Mouse (Mus musculus): ENCODE measurements at regions not wholly inside any gene's neighbourhood (a gene's known extent, or its start where the extent isn't known, plus 50 kb on each side); places are given as distances from the start of the nearest gene placed in this dataset.

GRCm38 (mm10) chr2:43005686-43006085 lies 352.3 kb upstream of the Lrp1b start:
- Histone ChIP-seq H3K9ac (ENCODE audit: low read length) (no peak overlapping the region), H3K4me2 (ENCODE audit: low read length) (no peak overlapping the region), H3K9me3 (replicated peaks; ENCODE audit: control insufficient read depth, low read length) (no peaks in the 10 kb centered on the region), H3K36me3 (ENCODE audit: control insufficient read depth, insufficient read depth, low read length) (no peaks in the 10 kb centered on the region), H3K27ac (ENCODE audit: low read depth, low read length) (no peak overlapping the region), H3K4me1 (ENCODE audit: control insufficient read depth, insufficient read depth, low read length) (0 out of 2 replicates have a peak, but pooled peaks cover 2% of the 10 kb centered on the region), H3K4me3 (ENCODE audit: low read depth, low read length) (no peak overlapping the region), H3K27me3 (replicated peaks; ENCODE audit: control insufficient read depth, insufficient read depth, low read length) (no peaks in the 10 kb centered on the region)
- ATAC-seq (peak; percentile 34; the same call in 1 of the 2 replicates), DNase-seq (ENCODE audit: low spot score) (peak; percentile 65)
- 7% methylated on average over 4 of the region's 4 CpGs for WGBS

GRCm38 (mm10) chr2:42991046-42991445 lies 337.6 kb upstream of the Lrp1b start:
- Histone ChIP-seq H3K27ac (ENCODE audit: low read depth, low read length) (no peak overlapping the region), H3K36me3 (ENCODE audit: control insufficient read depth, insufficient read depth, low read length) (no peaks in the 10 kb centered on the region), H3K9ac (ENCODE audit: low read length) (no peak overlapping the region), H3K4me1 (ENCODE audit: control insufficient read depth, insufficient read depth, low read length) (no peaks in the 10 kb centered on the region), H3K27me3 (replicated peaks; ENCODE audit: control insufficient read depth, insufficient read depth, low read length) (no peaks in the 10 kb centered on the region), H3K9me3 (replicated peaks; ENCODE audit: control insufficient read depth, low read length) (no peaks in the 10 kb centered on the region), H3K4me3 (ENCODE audit: low read depth, low read length) (no peak overlapping the region), H3K4me2 (ENCODE audit: low read length) (no peak overlapping the region)
- DNase-seq (ENCODE audit: low spot score) = no peak
- 63% methylated on average over 1 of the region's 1 CpGs for WGBS
- no peak for ATAC-seq

GRCm38 (mm10) chr2:42968741-42969140 lies 315.3 kb upstream of the Lrp1b start:
- ATAC-seq (no peak), DNase-seq (ENCODE audit: low spot score) (no peak)
- Histone ChIP-seq H3K9me3 (replicated peaks; ENCODE audit: control insufficient read depth, low read length) (no peaks in the 10 kb centered on the region), H3K27ac (ENCODE audit: low read depth, low read length) (no peak overlapping the region), H3K4me2 (ENCODE audit: low read length) (no peak overlapping the region), H3K9ac (ENCODE audit: low read length) (no peak overlapping the region), H3K4me3 (ENCODE audit: low read depth, low read length) (no peak overlapping the region), H3K36me3 (ENCODE audit: control insufficient read depth, insufficient read depth, low read length) (no peaks in the 10 kb centered on the region), H3K27me3 (replicated peaks; ENCODE audit: control insufficient read depth, insufficient read depth, low read length) (no peaks in the 10 kb centered on the region), H3K4me1 (ENCODE audit: control insufficient read depth, insufficient read depth, low read length) (no peaks in the 10 kb centered on the region)
- 88% methylated on average over 2 of the region's 2 CpGs for WGBS

Measured in forebrain, embryonic 14.5 days (tissue).